Mouse (Mus musculus): ENCODE measurements at regions not wholly inside any gene's neighbourhood (a gene's known extent, or its start where the extent isn't known, plus 50 kb on each side); places are given as distances from the start of the nearest gene placed in this dataset.
A peak's percentile ranks its signal among the peaks of the same experiment; 100 is the strongest.

DNA sequence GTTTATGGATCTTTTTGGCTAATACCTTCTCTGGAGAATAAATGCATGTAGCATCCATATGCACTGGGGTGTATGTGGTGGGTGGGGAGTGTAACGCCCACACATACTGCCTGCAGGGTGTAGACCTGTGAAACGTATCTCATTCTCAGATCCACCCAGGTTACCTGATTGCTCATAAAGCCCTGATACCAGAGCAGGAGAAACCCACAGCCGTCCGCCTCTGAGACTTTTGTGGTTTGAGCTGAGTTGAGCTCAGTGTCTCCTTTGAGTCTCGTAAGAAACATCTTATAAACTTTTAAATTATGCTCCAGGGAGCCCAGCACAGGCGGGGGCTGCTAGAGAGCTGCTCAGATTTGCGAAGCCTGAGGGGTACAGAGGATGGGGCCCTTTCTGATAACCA is 88.7 kb upstream of the Tgfbr2 start:
- Histone ChIP-seq H3K4me2 (ENCODE audit: low read depth, severe bottlenecking) (no peak overlapping the region), H3K4me1 (ENCODE audit: control insufficient read depth, insufficient read depth, low read length) (no peaks in the 10 kb centered on the region), H3K27ac (replicated peaks; ENCODE audit: low read depth, low read length) (no peak overlapping the region), H3K4me3 (ENCODE audit: low read depth, low read length) (no peak overlapping the region), H3K27me3 (ENCODE audit: control insufficient read depth, insufficient read depth, low read length) (no peaks in the 10 kb centered on the region), H3K9me3 (ENCODE audit: control insufficient read depth, low read length) (no peaks in the 10 kb centered on the region), H3K9ac (ENCODE audit: low read length) (no peak overlapping the region), H3K36me3 (ENCODE audit: control insufficient read depth, insufficient read depth, low read length) (no peaks in the 10 kb centered on the region)
- whole genome bisulfite sequencing = 75% methylated on average over 7 of the region's 7 CpGs
- ATAC-seq (ENCODE audit: insufficient number of reproducible peaks, low FRiP score, low TSS enrichment, low read depth) (no peak), DNase-seq (ENCODE audit: low spot score) (no peak)

GRCm38 (mm10) chr9:116259569-116259968 is 84.4 kb upstream of the Tgfbr2 start:
- Histone ChIP-seq H3K36me3 (ENCODE audit: control insufficient read depth, insufficient read depth, low read length) (no peaks in the 10 kb centered on the region), H3K9ac (ENCODE audit: low read length) (no peak overlapping the region), H3K4me1 (ENCODE audit: control insufficient read depth, insufficient read depth, low read length) (no peaks in the 10 kb centered on the region), H3K27me3 (ENCODE audit: control insufficient read depth, insufficient read depth, low read length) (no peaks in the 10 kb centered on the region), H3K9me3 (ENCODE audit: control insufficient read depth, low read length) (no peaks in the 10 kb centered on the region), H3K27ac (replicated peaks; ENCODE audit: low read depth, low read length) (no peak overlapping the region), H3K4me2 (ENCODE audit: low read depth, severe bottlenecking) (no peak overlapping the region), H3K4me3 (ENCODE audit: low read depth, low read length) (no peak overlapping the region)
- 86% methylated on average over 10 of the region's 10 CpGs for WGBS
- DNase-seq (ENCODE audit: low spot score) (no peak), ATAC-seq (ENCODE audit: insufficient number of reproducible peaks, low FRiP score, low TSS enrichment, low read depth) (no peak)

GRCm38 (mm10) chr9:116253546-116253945 is 78.4 kb upstream of the Tgfbr2 start:
- WGBS = 75% methylated on average over 15 of the region's 15 CpGs
- H3K27ac ChIP-seq (replicated peaks; ENCODE audit: low read depth, low read length) = 0 out of 2 replicates have a peak overlapping the region, but pooled peaks have one; percentile 10
- DNase-seq (ENCODE audit: low spot score) (no peak), ATAC-seq (ENCODE audit: insufficient number of reproducible peaks, low FRiP score, low TSS enrichment, low read depth) (no peak)
- no peaks in the 10 kb centered on the region for H3K36me3 ChIP-seq (ENCODE audit: control insufficient read depth, insufficient read depth, low read length)
- no peaks in the 10 kb centered on the region for H3K27me3 ChIP-seq (ENCODE audit: control insufficient read depth, insufficient read depth, low read length)
- no peak overlapping the region for H3K4me3 ChIP-seq (ENCODE audit: low read depth, low read length)
- no peak overlapping the region for H3K9ac ChIP-seq (ENCODE audit: low read length)
- H3K9me3 ChIP-seq (ENCODE audit: control insufficient read depth, low read length) = no peaks in the 10 kb centered on the region
- no peaks in the 10 kb centered on the region for H3K4me1 ChIP-seq (ENCODE audit: control insufficient read depth, insufficient read depth, low read length)
- no peak overlapping the region for H3K4me2 ChIP-seq (ENCODE audit: low read depth, severe bottlenecking)

GRCm38 (mm10) chr9:116252788-116253187 is 77.6 kb upstream of the Tgfbr2 start:
- H3K4me2 ChIP-seq (ENCODE audit: low read depth, severe bottlenecking) = no peak overlapping the region
- no peak overlapping the region for H3K27ac ChIP-seq (replicated peaks; ENCODE audit: low read depth, low read length)
- no peak overlapping the region for H3K9ac ChIP-seq (ENCODE audit: low read length)
- H3K9me3 ChIP-seq (ENCODE audit: control insufficient read depth, low read length) = no peaks in the 10 kb centered on the region
- 88% methylated on average over 8 of the region's 8 CpGs for WGBS
- H3K36me3 ChIP-seq (ENCODE audit: control insufficient read depth, insufficient read depth, low read length) = no peaks in the 10 kb centered on the region
- H3K4me3 ChIP-seq (ENCODE audit: low read depth, low read length) = no peak overlapping the region
- H3K4me1 ChIP-seq (ENCODE audit: control insufficient read depth, insufficient read depth, low read length) = no peaks in the 10 kb centered on the region
- no peak for DNase-seq (ENCODE audit: low spot score)
- no peak for ATAC-seq (ENCODE audit: insufficient number of reproducible peaks, low FRiP score, low TSS enrichment, low read depth)
- no peaks in the 10 kb centered on the region for H3K27me3 ChIP-seq (ENCODE audit: control insufficient read depth, insufficient read depth, low read length)

DNA sequence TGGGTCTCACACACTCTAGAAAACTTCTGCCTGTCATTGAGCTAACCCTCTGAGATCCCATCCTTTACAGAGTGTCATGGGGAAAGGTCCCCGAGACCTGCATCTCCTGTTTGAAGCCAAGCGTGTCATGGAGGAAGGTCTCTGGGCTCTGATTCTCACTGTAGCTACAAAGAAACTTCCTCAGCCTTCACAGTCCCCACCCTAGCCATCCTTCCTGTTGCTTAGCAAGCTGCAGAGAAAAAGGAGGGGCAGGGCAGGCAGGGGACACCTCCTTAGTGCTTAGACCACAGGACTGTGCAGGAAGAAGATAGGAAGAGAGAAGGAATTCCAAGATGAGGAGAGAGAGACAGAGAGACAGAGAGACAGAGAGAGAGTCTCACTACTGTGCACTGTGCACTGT is 74.6 kb upstream of the Tgfbr2 start:
- Histone ChIP-seq H3K4me2 (ENCODE audit: low read depth, severe bottlenecking) (no peak overlapping the region), H3K4me1 (ENCODE audit: control insufficient read depth, insufficient read depth, low read length) (no peaks in the 10 kb centered on the region), H3K27me3 (ENCODE audit: control insufficient read depth, insufficient read depth, low read length) (no peaks in the 10 kb centered on the region), H3K36me3 (ENCODE audit: control insufficient read depth, insufficient read depth, low read length) (no peaks in the 10 kb centered on the region), H3K9me3 (ENCODE audit: control insufficient read depth, low read length) (no peaks in the 10 kb centered on the region), H3K4me3 (ENCODE audit: low read depth, low read length) (no peak overlapping the region), H3K27ac (replicated peaks; ENCODE audit: low read depth, low read length) (no peak overlapping the region), H3K9ac (ENCODE audit: low read length) (no peak overlapping the region)
- 83% methylated on average over 2 of the region's 2 CpGs for WGBS
- DNase-seq (ENCODE audit: low spot score) (no peak), ATAC-seq (ENCODE audit: insufficient number of reproducible peaks, low FRiP score, low TSS enrichment, low read depth) (no peak)

GRCm38 (mm10) chr9:116245136-116245535 is 70.0 kb upstream of the Tgfbr2 start:
- DNase-seq (ENCODE audit: low spot score) (no peak), ATAC-seq (ENCODE audit: insufficient number of reproducible peaks, low FRiP score, low TSS enrichment, low read depth) (no peak)
- no peaks in the 10 kb centered on the region for H3K27me3 ChIP-seq (ENCODE audit: control insufficient read depth, insufficient read depth, low read length)
- no peak overlapping the region for H3K4me2 ChIP-seq (ENCODE audit: low read depth, severe bottlenecking)
- 89% methylated on average over 5 of the region's 5 CpGs for WGBS
- H3K9ac ChIP-seq (ENCODE audit: low read length) = no peak overlapping the region
- no peak overlapping the region for H3K27ac ChIP-seq (replicated peaks; ENCODE audit: low read depth, low read length)
- H3K9me3 ChIP-seq (ENCODE audit: control insufficient read depth, low read length) = no peaks in the 10 kb centered on the region
- no peaks in the 10 kb centered on the region for H3K4me1 ChIP-seq (ENCODE audit: control insufficient read depth, insufficient read depth, low read length)
- H3K4me3 ChIP-seq (ENCODE audit: low read depth, low read length) = no peak overlapping the region
- H3K36me3 ChIP-seq (ENCODE audit: control insufficient read depth, insufficient read depth, low read length) = no peaks in the 10 kb centered on the region

- no peaks in the 10 kb centered on the region for H3K36me3 ChIP-seq (ENCODE audit: control insufficient read depth, insufficient read depth, low read length)
- H3K9ac ChIP-seq (ENCODE audit: low read length) = no peak overlapping the region
- ATAC-seq (ENCODE audit: insufficient number of reproducible peaks, low FRiP score, low TSS enrichment, low read depth) (no peak), DNase-seq (ENCODE audit: low spot score) (no peak)
- no peaks in the 10 kb centered on the region for H3K9me3 ChIP-seq (ENCODE audit: control insufficient read depth, low read length)
- no peak overlapping the region for H3K4me2 ChIP-seq (ENCODE audit: low read depth, severe bottlenecking)
- H3K27ac ChIP-seq (replicated peaks; ENCODE audit: low read depth, low read length) = no peak overlapping the region
- H3K4me3 ChIP-seq (ENCODE audit: low read depth, low read length) = no peak overlapping the region
- 92% methylated on average over 1 of the region's 1 CpGs for WGBS
- no peaks in the 10 kb centered on the region for H3K4me1 ChIP-seq (ENCODE audit: control insufficient read depth, insufficient read depth, low read length)
- no peaks in the 10 kb centered on the region for H3K27me3 ChIP-seq (ENCODE audit: control insufficient read depth, insufficient read depth, low read length)
Measured at GRCm38 (mm10) chr9:116244619-116244899, 69.4 kb upstream of the Tgfbr2 start.

DNA sequence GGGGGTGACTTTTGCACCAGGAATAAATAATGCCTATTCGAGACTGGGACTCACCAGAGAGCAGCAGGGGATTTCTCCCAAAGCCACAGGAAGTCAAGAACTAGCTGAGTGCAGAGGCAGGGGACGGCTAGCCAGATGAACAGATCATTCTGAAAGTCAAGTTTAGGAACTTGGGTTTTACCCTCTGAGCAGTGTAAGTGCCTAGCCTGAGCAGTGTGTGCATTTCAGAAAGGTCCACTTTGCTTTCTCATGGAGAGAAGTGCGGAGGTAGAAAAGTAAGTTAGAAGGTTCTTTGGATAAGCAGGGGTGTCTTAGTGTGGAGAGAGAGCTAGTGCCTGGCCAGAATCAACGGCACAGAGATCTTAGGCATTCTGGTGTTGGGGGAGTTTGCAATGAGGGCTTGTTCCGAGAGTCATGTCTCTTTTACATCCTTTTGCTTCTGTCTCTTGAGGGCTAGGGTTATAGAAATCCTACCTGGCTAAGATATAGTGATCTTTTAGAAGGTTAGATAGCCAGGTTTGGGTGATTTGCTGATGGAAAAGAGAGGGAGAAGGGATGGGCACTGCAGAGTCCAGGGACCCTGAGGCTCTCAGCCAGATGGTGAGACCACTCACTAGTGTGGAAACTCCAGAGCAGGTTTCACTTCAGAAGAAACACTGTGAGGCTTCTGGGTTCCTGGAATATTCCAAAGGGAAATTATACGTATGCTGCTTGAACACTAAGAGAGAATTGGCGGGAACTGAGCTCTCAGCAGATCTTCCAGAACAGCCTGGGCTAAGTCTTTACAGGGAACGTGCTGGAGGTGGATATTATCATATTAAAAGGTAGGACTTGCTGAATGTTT is 68.8 kb upstream of the Tgfbr2 start:
- no peak for DNase-seq (ENCODE audit: low spot score)
- Histone ChIP-seq H3K4me3 (ENCODE audit: low read depth, low read length) (no peak overlapping the region), H3K9me3 (ENCODE audit: control insufficient read depth, low read length) (no peaks in the 10 kb centered on the region), H3K36me3 (ENCODE audit: control insufficient read depth, insufficient read depth, low read length) (no peaks in the 10 kb centered on the region), H3K4me2 (ENCODE audit: low read depth, severe bottlenecking) (no peak overlapping the region), H3K27ac (replicated peaks; ENCODE audit: low read depth, low read length) (no peak overlapping the region), H3K27me3 (ENCODE audit: control insufficient read depth, insufficient read depth, low read length) (no peaks in the 10 kb centered on the region), H3K4me1 (ENCODE audit: control insufficient read depth, insufficient read depth, low read length) (no peaks in the 10 kb centered on the region), H3K9ac (ENCODE audit: low read length) (no peak overlapping the region)
- no peak for ATAC-seq (ENCODE audit: insufficient number of reproducible peaks, low FRiP score, low TSS enrichment, low read depth)
- WGBS = 79% methylated on average over 8 of the region's 8 CpGs

DNA sequence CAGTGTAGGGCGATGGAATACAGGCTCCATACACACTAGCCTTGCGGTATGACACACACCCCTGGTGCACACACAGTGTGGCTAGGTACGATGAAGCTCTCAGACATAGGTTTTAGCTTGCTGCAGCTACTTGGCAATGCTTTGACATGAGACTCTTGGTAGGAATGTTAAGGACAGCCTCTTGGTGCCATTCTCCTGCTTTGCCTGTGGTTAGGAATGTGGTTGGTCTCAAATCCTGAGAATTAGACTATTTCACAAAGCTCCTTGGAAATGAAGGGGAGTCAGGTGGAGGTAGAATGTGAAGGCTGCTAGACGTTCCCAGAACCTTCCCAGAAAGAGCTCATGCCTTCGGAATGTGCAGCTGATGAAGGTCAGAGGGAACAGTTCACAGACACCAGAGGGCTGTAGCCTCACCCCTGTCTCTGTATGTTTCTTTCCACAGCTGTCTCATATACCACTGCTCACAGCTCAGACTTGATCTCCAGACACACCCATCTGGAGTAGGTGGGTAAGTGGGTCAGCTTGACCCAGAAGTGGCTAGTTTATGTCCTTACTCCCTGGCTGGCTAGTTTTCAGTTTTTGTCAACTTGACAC is 66.9 kb upstream of the Tgfbr2 start:
- Histone ChIP-seq H3K27me3 (ENCODE audit: control insufficient read depth, insufficient read depth, low read length) (no peaks in the 10 kb centered on the region), H3K27ac (replicated peaks; ENCODE audit: low read depth, low read length) (no peak overlapping the region), H3K4me2 (ENCODE audit: low read depth, severe bottlenecking) (no peak overlapping the region), H3K9ac (ENCODE audit: low read length) (no peak overlapping the region), H3K36me3 (ENCODE audit: control insufficient read depth, insufficient read depth, low read length) (no peaks in the 10 kb centered on the region), H3K4me3 (ENCODE audit: low read depth, low read length) (no peak overlapping the region), H3K9me3 (ENCODE audit: control insufficient read depth, low read length) (no peaks in the 10 kb centered on the region), H3K4me1 (ENCODE audit: control insufficient read depth, insufficient read depth, low read length) (no peaks in the 10 kb centered on the region)
- WGBS = 88% methylated on average over 5 of the region's 5 CpGs
- ATAC-seq (ENCODE audit: insufficient number of reproducible peaks, low FRiP score, low TSS enrichment, low read depth) (no peak), DNase-seq (ENCODE audit: low spot score) (no peak)

Measured in limb, embryonic 11.5 days (tissue).